Mouse (Mus musculus) cerebellum, postnatal 36 days (tissue): Measurements from ENCODE around the gene Aoc3.
"Not testable (repeated sequence)": the region's sequence is repeated elsewhere in the genome, so short reads cannot be mapped to it uniquely, and the experiment has no call there.

ENCODE experiments used
- DNase-seq, 2 experiments: peaks; one replicate each; pipeline ENCODE4 v3.0.0; 2021 to 2022; ENCODE audit warnings: mixed read lengths in 2 of 2

The Aoc3 gene

DNA sequence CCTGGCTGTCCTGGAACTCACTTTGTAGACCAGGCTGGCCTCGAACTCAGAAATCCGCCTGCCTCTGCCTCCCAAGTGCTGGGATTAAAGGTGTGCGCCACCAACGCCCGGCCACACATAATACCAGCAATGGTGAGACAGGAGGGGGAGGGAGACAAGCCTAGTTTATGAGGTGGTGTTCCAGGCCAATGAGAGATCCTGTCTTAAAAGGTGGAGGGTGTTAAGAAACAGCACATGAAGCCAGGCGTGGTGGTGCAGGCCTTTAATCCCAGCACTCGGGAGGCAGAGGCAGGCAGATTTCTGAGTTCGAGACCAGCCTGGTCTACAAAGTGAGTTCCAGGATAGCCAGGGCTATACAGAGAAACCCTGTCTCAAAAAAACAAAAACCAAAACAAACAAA, 47.8 kb downstream of the Aoc3 start:
- not testable (repeated sequence) for DNase-seq

DNA sequence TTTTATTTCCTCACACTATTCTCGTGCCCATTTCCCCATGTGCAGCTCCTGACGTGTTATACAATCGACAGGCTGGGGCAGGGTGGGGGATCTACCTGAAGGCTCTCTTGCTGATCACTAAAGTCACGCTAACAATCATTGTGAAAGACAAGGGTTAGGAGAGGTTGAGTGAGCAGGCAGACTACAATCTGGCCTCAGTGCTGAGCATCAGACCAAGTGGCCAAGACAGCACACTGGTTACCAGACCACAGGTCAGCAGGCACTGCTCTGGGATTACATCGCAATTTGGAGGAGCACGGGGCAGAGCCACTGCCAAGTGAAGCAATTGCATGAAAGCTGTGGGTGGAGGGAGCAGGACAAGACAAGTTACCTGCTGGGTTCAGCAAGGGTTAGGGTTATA, 48.5 kb downstream of the Aoc3 start:
- DNase-seq = no peak

DNA sequence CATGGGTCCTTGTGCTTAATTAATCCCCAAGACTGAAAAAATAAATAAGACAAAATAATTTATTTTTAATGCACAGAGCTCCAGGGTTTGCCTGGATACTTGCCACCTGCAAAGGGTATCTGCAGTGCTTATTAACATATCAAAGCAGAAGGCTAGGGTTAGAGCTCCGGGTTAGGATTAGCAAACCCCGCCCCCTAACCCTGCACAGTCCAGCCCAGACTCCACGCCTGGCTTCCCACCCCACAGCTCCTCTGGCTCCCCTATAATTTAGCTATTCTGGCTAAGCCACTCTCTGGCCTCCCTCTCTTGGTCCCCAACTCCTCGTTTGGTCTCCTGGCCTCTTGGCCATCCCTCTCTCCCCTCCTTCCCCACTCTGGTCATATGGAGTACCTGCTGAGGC, 51.4 kb downstream of the Aoc3 start:
- no peak for DNase-seq
